Mouse (Mus musculus) limb, embryonic 14.5 days (tissue): ENCODE results near the gene Ripor2. TPM values are rescaled to one million over a fixed set of nuclear protein-coding genes. Genes with fewer than 3 reads are reported as not detected.

ENCODE experiments used
- ATAC-seq: fragments of 200-750 bp; cut with Nextera tagmentation; 2 replicates; pipeline ENCODE4 v1.8.0; 2017; ENCODE audit warnings: low read depth, moderate number of reproducible peaks, moderate TSS enrichment; ENCODE audit not compliant: low FRiP score
- DNase-seq: peaks from one replicate; pipeline ENCODE4 v3.0.0-alpha.2; 2015; ENCODE audit warnings: low spot score
- H3K27ac ChIP-seq: fragments of 300-500 bp; sonication (generic); replicated peaks from 2 replicates; pipeline ENCODE4 v1.5.1; 2014; ENCODE audit warnings: low read depth, mild to moderate bottlenecking, low read length, moderate library complexity, mixed read lengths
- H3K27me3 ChIP-seq: fragments of 300-500 bp; sonication (generic); 2 replicates; pipeline ENCODE4 v1.6.1; 2014; ENCODE audit warnings: low read length, mixed read lengths; ENCODE audit not compliant: control insufficient read depth, insufficient read depth
- H3K36me3 ChIP-seq: fragments of 300-500 bp; sonication (generic); 2 replicates; pipeline ENCODE4 v1.6.1; 2014; ENCODE audit warnings: mild to moderate bottlenecking, low read length, moderate library complexity, mixed read lengths; ENCODE audit not compliant: control insufficient read depth, insufficient read depth
- H3K4me1 ChIP-seq: fragments of 300-500 bp; sonication (generic); 2 replicates; pipeline ENCODE4 v1.6.1; 2014; ENCODE audit warnings: antibody characterized with exemption, low read length, mixed read lengths; ENCODE audit not compliant: control insufficient read depth, insufficient read depth
- H3K4me2 ChIP-seq: fragments of 300-500 bp; sonication (generic); replicated peaks from 2 replicates; pipeline ENCODE4 v1.6.1; 2014; ENCODE audit warnings: low read depth, mild to moderate bottlenecking, low read length, moderate library complexity; ENCODE audit not compliant: severe bottlenecking
- H3K4me3 ChIP-seq: fragments of 300-500 bp; sonication (generic); replicated peaks from 2 replicates; pipeline ENCODE4 v1.5.1; 2014; ENCODE audit warnings: low read length
- H3K9ac ChIP-seq: fragments of 300-500 bp; sonication (generic); 2 replicates; pipeline ENCODE4 v1.6.1; 2014; ENCODE audit warnings: mild to moderate bottlenecking, low read depth, low read length, moderate library complexity; ENCODE audit not compliant: severe bottlenecking
- H3K9me3 ChIP-seq: fragments of 300-500 bp; sonication (generic); 2 replicates; pipeline ENCODE4 v1.6.1; 2016; ENCODE audit warnings: low read length; ENCODE audit not compliant: control insufficient read depth
- POLR2A ChIP-seq: fragments of 200-500 bp; IDR thresholded peaks from 2 replicates; pipeline ENCODE4 v1.8.0; 2012; ENCODE audit warnings: inconsistent platforms, mild to moderate bottlenecking, moderate library complexity, borderline replicate concordance; ENCODE audit not compliant: insufficient read depth, insufficient read length; ENCODE audit errors: extremely low read depth
- WGBS: fragments of 180-500 bp; shearing (Covaris S2); extraction: QIAGEN DNeasy Blood & Tissue Kit; methylation state at CpG from one replicate; pipeline ENCODE4 v1.1.7; 2014; 5-methylcytosine and 5-hydroxymethylcytosine counted together
- polyA plus RNA-seq, 2 experiments: library from polyadenylated mRNA; depleted of rRNA in 1 of 2; stranded (reverse) in 1 of 2; unstranded in 1 of 2; fragments of >200 nt; fragmentation: Nextera tagmentation in 1 of 2; extraction: Ambion mirVana in 1 of 2; gene quantifications; 2 replicates each; pipeline versions ENCODE4 v1.2.1 to v1.2.3; 2012 to 2014

Ripor2 gene
- polyA plus RNA-seq, 2 experiments, result 5.1 TPM

DNA sequence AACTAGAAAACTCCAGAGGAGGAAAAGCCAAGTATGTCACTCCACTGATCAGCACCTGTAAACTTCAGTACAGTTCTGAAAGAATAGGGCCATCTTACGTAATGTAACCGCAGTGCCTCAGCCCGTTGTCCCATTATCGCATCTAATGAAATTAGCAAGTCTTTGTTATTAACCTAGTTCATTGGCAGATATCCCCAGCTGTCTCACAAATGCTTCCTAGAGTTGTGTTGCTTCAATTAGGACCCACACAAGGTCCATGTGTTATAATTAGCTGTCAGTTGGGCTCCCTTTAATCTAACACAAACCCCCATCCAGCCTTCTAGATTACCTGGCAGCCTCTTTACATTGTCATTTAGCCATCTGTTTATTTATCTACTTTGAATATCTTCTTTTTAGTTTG is 99.0 kb downstream of the Ripor2 start:
- Histone ChIP-seq H3K9ac (no peak overlapping the region), H3K4me2 (no peak overlapping the region), H3K27ac (no peak overlapping the region), H3K27me3 (no peaks in the 10 kb centered on the region), H3K4me3 (no peak overlapping the region), H3K4me1 (no peaks in the 10 kb centered on the region), H3K36me3 (no peaks in the 10 kb centered on the region), H3K9me3 (no peaks in the 10 kb centered on the region)
- ATAC-seq (no peak), DNase-seq (no peak)
- WGBS, result 93% methylated on average over 4 of the region's 4 CpGs
- TF ChIP-seq POLR2A, result no peak

DNA sequence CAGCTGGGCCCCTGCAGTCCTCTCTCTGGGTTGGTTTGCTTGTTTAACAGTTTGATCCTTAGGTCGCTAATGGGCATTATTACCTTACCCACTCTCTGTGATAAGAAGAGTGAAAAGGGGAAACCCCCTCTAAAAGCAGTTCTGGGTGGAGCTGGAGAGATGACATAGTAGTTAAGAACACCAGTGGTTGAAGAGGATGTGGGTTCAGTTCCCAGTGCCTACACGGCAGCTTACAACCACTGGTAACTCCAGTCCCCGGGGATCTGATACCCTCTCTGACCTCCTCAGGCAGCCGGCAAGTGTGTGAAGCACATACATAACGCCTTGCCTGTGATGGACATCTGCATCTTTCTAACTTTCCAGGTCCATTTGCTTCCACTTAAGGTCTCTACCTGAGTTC is 100.4 kb downstream of the Ripor2 start:
- H3K9ac ChIP-seq, result no peak overlapping the region
- H3K36me3 ChIP-seq, result no peaks in the 10 kb centered on the region
- H3K9me3 ChIP-seq, result no peaks in the 10 kb centered on the region
- no peak for TF ChIP-seq POLR2A
- no peak for ATAC-seq
- no peaks in the 10 kb centered on the region for H3K27me3 ChIP-seq
- H3K27ac ChIP-seq, result no peak overlapping the region
- peaks cover 2% of the 10 kb centered on the region; the same call in 1 of the 2 replicates for H3K4me1 ChIP-seq
- DNase-seq, result no peak
- no peak overlapping the region for H3K4me3 ChIP-seq
- WGBS, result 84% methylated on average over 5 of the region's 5 CpGs
- H3K4me2 ChIP-seq, result no peak overlapping the region

DNA sequence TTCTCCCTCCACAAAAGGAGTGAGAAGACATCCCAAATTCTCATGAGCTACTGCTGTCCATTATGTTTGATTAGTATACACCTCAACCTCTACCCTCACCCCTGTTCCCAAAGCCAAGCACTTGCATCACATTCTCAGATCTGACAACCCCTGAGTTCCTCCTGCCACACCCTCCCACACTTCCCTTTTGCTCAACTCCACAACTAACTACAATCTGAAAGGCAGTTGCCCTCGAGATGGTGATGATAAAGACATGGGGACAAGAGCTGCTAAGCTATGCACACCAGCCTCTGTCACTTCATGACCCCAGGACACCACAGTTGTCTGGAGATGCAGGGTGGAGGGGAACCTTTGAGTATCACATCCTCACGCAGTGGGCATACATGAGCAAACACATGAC is 102.5 kb downstream of the Ripor2 start:
- H3K9ac ChIP-seq, result no peak overlapping the region
- H3K4me1 ChIP-seq, result peaks cover 2% of the 10 kb centered on the region; the same call in 1 of the 2 replicates
- H3K36me3 ChIP-seq, result no peaks in the 10 kb centered on the region
- no peak overlapping the region for H3K4me3 ChIP-seq
- H3K27me3 ChIP-seq, result no peaks in the 10 kb centered on the region
- DNase-seq (no peak), ATAC-seq (no peak)
- H3K27ac ChIP-seq, result no peak overlapping the region
- H3K4me2 ChIP-seq, result no peak overlapping the region
- WGBS, result 70% methylated on average over 2 of the region's 2 CpGs
- TF ChIP-seq POLR2A, result no peak
- no peaks in the 10 kb centered on the region for H3K9me3 ChIP-seq

DNA sequence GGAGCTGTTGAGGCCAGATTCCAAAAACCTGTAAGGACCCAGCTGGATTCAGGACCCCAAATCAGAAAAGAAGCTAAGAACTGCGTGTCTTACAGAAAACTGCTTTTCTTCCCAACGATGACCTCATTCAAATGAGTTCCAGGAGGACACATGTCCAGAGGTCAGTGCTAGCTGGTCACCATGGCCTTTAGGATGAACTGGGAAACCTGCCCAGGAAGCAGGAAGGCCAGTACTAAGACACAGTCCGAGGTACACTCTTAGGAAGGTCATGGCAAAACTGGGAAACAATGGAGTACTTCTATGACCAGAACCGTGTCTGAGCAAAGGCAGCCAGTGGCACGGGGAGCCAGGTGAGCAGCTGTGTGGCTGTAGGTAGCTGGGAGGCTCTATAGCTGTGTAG is 103.9 kb downstream of the Ripor2 start:
- Histone ChIP-seq H3K9ac (no peak overlapping the region), H3K9me3 (no peaks in the 10 kb centered on the region), H3K4me2 (no peak overlapping the region), H3K27ac (no peak overlapping the region), H3K4me1 (peaks cover 2% of the 10 kb centered on the region; the same call in 1 of the 2 replicates), H3K36me3 (no peaks in the 10 kb centered on the region), H3K4me3 (no peak overlapping the region), H3K27me3 (no peaks in the 10 kb centered on the region)
- no peak for DNase-seq
- ATAC-seq, result no peak
- 73% methylated on average over 5 of the region's 5 CpGs for WGBS
- no peak for TF ChIP-seq POLR2A

DNA sequence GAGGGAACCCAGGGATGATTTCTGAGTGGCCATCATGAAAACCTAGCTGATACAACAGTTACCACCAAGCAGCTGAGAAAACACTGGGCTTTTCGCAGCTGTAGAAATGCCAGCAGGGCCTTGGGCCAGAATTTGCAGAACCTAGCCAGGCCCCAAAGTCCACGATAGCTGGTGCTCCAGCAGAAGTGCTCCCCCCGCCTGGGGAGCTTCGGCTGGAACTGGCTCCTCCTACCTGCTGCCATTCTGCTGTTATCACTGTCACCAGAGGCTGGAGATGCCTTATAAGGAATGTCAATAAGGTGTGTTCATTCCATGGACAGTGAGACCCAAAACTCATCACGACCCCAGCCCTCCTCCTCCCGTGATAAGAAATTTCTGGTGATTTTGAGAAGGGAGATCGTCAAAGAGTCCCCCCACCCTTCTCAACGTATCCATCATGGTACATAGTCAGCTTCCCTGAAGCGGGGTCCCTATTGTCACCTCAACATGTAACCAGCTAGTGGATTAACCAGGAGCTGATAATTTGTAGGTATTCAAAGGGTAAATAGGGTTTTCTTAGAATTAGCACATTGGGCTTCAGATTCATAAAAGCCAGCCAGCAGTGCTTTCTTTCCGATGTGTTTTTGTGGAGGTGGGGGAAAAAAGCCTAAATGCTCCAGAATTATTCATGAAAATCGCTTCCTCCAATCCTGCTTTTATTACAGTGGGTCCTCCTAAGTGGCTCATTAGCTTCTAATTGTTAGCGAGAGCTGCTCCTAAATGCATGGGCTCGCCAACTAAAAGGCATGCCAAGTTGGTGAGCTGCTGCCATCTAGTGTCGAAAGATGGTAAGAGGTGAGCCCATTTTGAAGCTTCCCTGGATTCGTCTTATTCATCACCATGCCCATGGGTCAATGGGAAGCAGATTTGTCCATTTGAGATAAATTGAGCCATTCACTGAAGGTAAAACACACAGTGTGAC is 105.0 kb downstream of the Ripor2 start:
- Histone ChIP-seq H3K4me1 (peaks cover 2% of the 10 kb centered on the region; the same call in 1 of the 2 replicates), H3K9me3 (no peaks in the 10 kb centered on the region), H3K27me3 (no peaks in the 10 kb centered on the region), H3K4me2 (peak overlapping the region; percentile 29; the same call in 1 of the 2 replicates), H3K9ac (no peak overlapping the region), H3K4me3 (no peak overlapping the region), H3K36me3 (no peaks in the 10 kb centered on the region), H3K27ac (no peak overlapping the region)
- DNase-seq, result peak; percentile 78
- ATAC-seq, result no peak
- no peak for TF ChIP-seq POLR2A
- WGBS, result 38% methylated on average over 15 of the region's 15 CpGs
